Mouse (Mus musculus): ENCODE measurements around the gene Nav2. TPM values are rescaled to one million over a fixed set of nuclear protein-coding genes. Genes with fewer than 3 reads are reported as not detected.
A peak's percentile ranks its signal among the peaks of the same experiment; 100 is the strongest.

Gene Nav2
- total and polyA plus RNA-seq, 3 experiments = 2.0 to 2.7 TPM; not detected in 1

- TF ChIP-seq ETS1 (IDR thresholded peaks at IDR 0.05; ENCODE audit: low read depth, low read length) = peak; percentile 98
- TF ChIP-seq CTCF (IDR thresholded peaks at IDR 0.05 in 2 of 3, conservative IDR thresholded peaks at IDR 0.05 in 1 of 3; ENCODE audit: control insufficient read depth in 1 of 3, insufficient read depth in 1 of 3, low read depth in 2 of 3, low read length in 3 of 3, poor library complexity in 1 of 3, severe bottlenecking in 1 of 3) = no peak
Observed at GRCm38 (mm10) chr7:49321124-49321531, 412.6 kb downstream of the Nav2 start (continued).

GRCm38 (mm10) chr7:49322179-49322578 is 413.7 kb downstream of the Nav2 start:
- peak; percentile 71 for DNase-seq (ENCODE audit: low read depth, low spot score)
- Histone ChIP-seq H3K79me2 (ENCODE audit: control insufficient read depth, insufficient read depth, low read length, poor library complexity) (no peaks in the 10 kb centered on the region; the same call in 1 of the 2 replicates), H3K36me3 (ENCODE audit: control insufficient read depth in 1 of 2, insufficient read depth in 2 of 2, low read length in 2 of 2) (peaks cover 0 to 53% of the 10 kb centered on the region in 2 experiments; a peak in 2 of 4 replicates), H3K4me1 (ENCODE audit: control insufficient read depth in 1 of 2, insufficient read depth in 2 of 2, low read length in 2 of 2) (peaks cover 37 to 74% of the 10 kb centered on the region in 2 experiments), H3K4me3 (ENCODE audit: control insufficient read depth in 1 of 2, insufficient read depth in 1 of 2, low read depth in 2 of 2, low read length in 2 of 2) (peak overlapping the region; percentile 11 to 12; a peak in 3 of 4 replicates), H3K9ac (ENCODE audit: control insufficient read depth, low read depth, low read length, poor library complexity, severe bottlenecking) (peak overlapping the region; percentile 53), H3K9me3 (replicated peaks; ENCODE audit: insufficient read depth, low read length) (no peaks in the 10 kb centered on the region), H3K27ac (ENCODE audit: control insufficient read depth, low read depth, low read length) (peak overlapping the region; percentile 99), H3K27me3 (ENCODE audit: control insufficient read depth in 1 of 2, insufficient read depth in 2 of 2, low read length in 2 of 2) (no peaks in the 10 kb centered on the region)
- TF ChIP-seq MYC (IDR thresholded peaks at IDR 0.05; ENCODE audit: low read depth, low read length) = 0 out of 2 replicates have a peak, but pooled peaks have one; percentile 28
- no peak for TF ChIP-seq NRF1 (IDR thresholded peaks at IDR 0.05; ENCODE audit: insufficient read depth, low read depth, low read length, poor library complexity, severe bottlenecking)
- TF ChIP-seq HCFC1 (IDR thresholded peaks at IDR 0.05; ENCODE audit: low read depth, low read length) = no peak
- peak; percentile 66; the same call in 1 of the 2 replicates for TF ChIP-seq SIN3A (IDR thresholded peaks at IDR 0.05; ENCODE audit: low read length)
- TF ChIP-seq TCF12 (IDR thresholded peaks at IDR 0.05; ENCODE audit: low read depth, low read length) = peak; percentile 66; the same call in 1 of the 2 replicates
- TF ChIP-seq GATA1 (IDR thresholded peaks at IDR 0.05; ENCODE audit: low read depth, low read length) = peak; percentile 64
- no peak for TF ChIP-seq USF1 (IDR thresholded peaks at IDR 0.05; ENCODE audit: low read depth, low read length)
- peak; percentile 63 for TF ChIP-seq POLR2AphosphoS2 (IDR thresholded peaks at IDR 0.05; ENCODE audit: low read length)
- peak in 1 of 2 experiments; percentile 77; a peak in 3 of 4 replicates for TF ChIP-seq POLR2A (IDR thresholded peaks at IDR 0.05; ENCODE audit: control insufficient read depth in 1 of 2, insufficient read depth in 1 of 2, low read depth in 1 of 2, low read length in 2 of 2, poor library complexity in 1 of 2)
- TF ChIP-seq ETS1 (IDR thresholded peaks at IDR 0.05; ENCODE audit: low read depth, low read length) = peak; percentile 90
- peak; percentile 84 for TF ChIP-seq ZMIZ1 (IDR thresholded peaks at IDR 0.05; ENCODE audit: low read depth, low read length)
- TF ChIP-seq TBP (IDR thresholded peaks at IDR 0.05; ENCODE audit: low read depth, low read length) = peak; percentile 84
- 0 out of 2 replicates have a peak, but pooled peaks have one; percentile 21 for TF ChIP-seq MXI1 (IDR thresholded peaks at IDR 0.05; ENCODE audit: low read depth, low read length)
- TF ChIP-seq UBTF (IDR thresholded peaks at IDR 0.05; ENCODE audit: borderline replicate concordance, insufficient read depth, low read depth, low read length) = no peak
- no peak for TF ChIP-seq POLR2AphosphoS5 (IDR thresholded peaks at IDR 0.05; ENCODE audit: borderline replicate concordance, low read depth, low read length)
- peak; percentile 74; the same call in 1 of the 2 replicates for TF ChIP-seq MAFK (IDR thresholded peaks at IDR 0.05; ENCODE audit: borderline replicate concordance, low read depth, low read length)
- TF ChIP-seq EP300 (IDR thresholded peaks at IDR 0.05; ENCODE audit: low read depth in 1 of 2, low read length in 2 of 2) = peak; percentile 76 to 78
- TF ChIP-seq MAZ (IDR thresholded peaks at IDR 0.05; ENCODE audit: low read depth, low read length) = no peak
- peak; percentile 53 for TF ChIP-seq TAL1 (IDR thresholded peaks at IDR 0.05; ENCODE audit: low read length)
- peak; percentile 35; the same call in 1 of the 2 replicates for TF ChIP-seq RCOR1 (IDR thresholded peaks at IDR 0.05; ENCODE audit: low read depth, low read length)
- peak; percentile 70 for TF ChIP-seq NELFE (IDR thresholded peaks at IDR 0.05; ENCODE audit: low read depth, low read length)
- TF ChIP-seq BHLHE40 (IDR thresholded peaks at IDR 0.05; ENCODE audit: borderline replicate concordance, low read depth, low read length) = 0 out of 2 replicates have a peak, but pooled peaks have one; percentile 11
- 0 out of 2 replicates have a peak, but pooled peaks have one; percentile 25 for TF ChIP-seq MYB (IDR thresholded peaks at IDR 0.05; ENCODE audit: low read depth, low read length)

Measured in MEL (cell line).